Mouse (Mus musculus): ENCODE results near the gene Uqcrc2. TPM values are rescaled to one million over a fixed set of nuclear protein-coding genes. Genes with fewer than 3 reads are reported as not detected.
A peak's percentile ranks its signal among the peaks of the same experiment; 100 is the strongest.

The Uqcrc2 gene
- total and polyA plus RNA-seq, 3 experiments, result 229 to 659 (median 338) TPM

GRCm38 (mm10) chr7:120695641-120696040, 60.7 kb downstream of the Uqcrc2 start:
- no peak for DNase-seq (ENCODE audit: low read depth, low spot score)
- Histone ChIP-seq H3K27me3 (ENCODE audit: control insufficient read depth in 1 of 2, insufficient read depth in 2 of 2, low read length in 2 of 2) (no peaks in the 10 kb centered on the region), H3K9me3 (replicated peaks; ENCODE audit: insufficient read depth, low read length) (no peaks in the 10 kb centered on the region), H3K27ac (ENCODE audit: control insufficient read depth, low read depth, low read length) (no peak overlapping the region), H3K79me2 (ENCODE audit: control insufficient read depth, insufficient read depth, low read length, poor library complexity) (peaks cover 24% of the 10 kb centered on the region), H3K4me1 (ENCODE audit: control insufficient read depth in 1 of 2, insufficient read depth in 2 of 2, low read length in 2 of 2) (peaks cover 12 to 13% of the 10 kb centered on the region in 2 experiments), H3K4me3 (ENCODE audit: control insufficient read depth in 1 of 2, insufficient read depth in 1 of 2, low read depth in 2 of 2, low read length in 2 of 2) (no peak overlapping the region), H3K9ac (ENCODE audit: control insufficient read depth, low read depth, low read length, poor library complexity, severe bottlenecking) (no peak overlapping the region), H3K36me3 (ENCODE audit: control insufficient read depth in 1 of 2, insufficient read depth in 2 of 2, low read length in 2 of 2) (peaks cover 4 to 25% of the 10 kb centered on the region in 2 experiments)
- TF ChIP-seq EP300 (IDR thresholded peaks at IDR 0.05; ENCODE audit: low read depth in 1 of 2, low read length in 2 of 2), result 0 out of 4 replicates have a peak, but pooled peaks of 1 of the 2 experiments have one; percentile 14
- TF ChIP-seq CTCF (IDR thresholded peaks at IDR 0.05 in 2 of 3, conservative IDR thresholded peaks at IDR 0.05 in 1 of 3; ENCODE audit: control insufficient read depth in 1 of 3, insufficient read depth in 1 of 3, low read depth in 2 of 3, low read length in 3 of 3, poor library complexity in 1 of 3, severe bottlenecking in 1 of 3), result no peak
- no peak for TF ChIP-seq CHD1 (IDR thresholded peaks at IDR 0.05; ENCODE audit: low read depth, low read length)

- H3K79me2 ChIP-seq (ENCODE audit: control insufficient read depth, insufficient read depth, low read length, poor library complexity), result peaks cover 28% of the 10 kb centered on the region
- H3K4me1 ChIP-seq (ENCODE audit: control insufficient read depth in 1 of 2, insufficient read depth in 2 of 2, low read length in 2 of 2), result peaks cover 12 to 13% of the 10 kb centered on the region in 2 experiments
- no peak for DNase-seq (ENCODE audit: low read depth, low spot score)
- H3K27me3 ChIP-seq (ENCODE audit: control insufficient read depth in 1 of 2, insufficient read depth in 2 of 2, low read length in 2 of 2), result no peaks in the 10 kb centered on the region
- no peaks in the 10 kb centered on the region for H3K9me3 ChIP-seq (replicated peaks; ENCODE audit: insufficient read depth, low read length)
- H3K4me3 ChIP-seq (ENCODE audit: control insufficient read depth in 1 of 2, insufficient read depth in 1 of 2, low read depth in 2 of 2, low read length in 2 of 2), result no peak overlapping the region
- H3K27ac ChIP-seq (ENCODE audit: control insufficient read depth, low read depth, low read length), result no peak overlapping the region
- TF ChIP-seq SIN3A (IDR thresholded peaks at IDR 0.05; ENCODE audit: low read length) (no peak), CHD2 (IDR thresholded peaks at IDR 0.05; ENCODE audit: low read length) (no peak), JUND (IDR thresholded peaks at IDR 0.05; ENCODE audit: low read depth, low read length) (no peak), NELFE (IDR thresholded peaks at IDR 0.05; ENCODE audit: low read depth, low read length) (no peak), MAZ (IDR thresholded peaks at IDR 0.05; ENCODE audit: low read depth, low read length) (no peak), ZMIZ1 (IDR thresholded peaks at IDR 0.05; ENCODE audit: low read depth, low read length) (no peak), NRF1 (IDR thresholded peaks at IDR 0.05; ENCODE audit: insufficient read depth, low read depth, low read length, poor library complexity, severe bottlenecking) (no peak), GABPA (IDR thresholded peaks at IDR 0.05; ENCODE audit: low read depth, low read length) (no peak), RCOR1 (IDR thresholded peaks at IDR 0.05; ENCODE audit: low read depth, low read length) (no peak), UBTF (IDR thresholded peaks at IDR 0.05; ENCODE audit: borderline replicate concordance, insufficient read depth, low read depth, low read length) (no peak), BHLHE40 (IDR thresholded peaks at IDR 0.05; ENCODE audit: borderline replicate concordance, low read depth, low read length) (no peak)
- peaks cover 2 to 26% of the 10 kb centered on the region in 2 experiments for H3K36me3 ChIP-seq (ENCODE audit: control insufficient read depth in 1 of 2, insufficient read depth in 2 of 2, low read length in 2 of 2)
- no peak overlapping the region for H3K9ac ChIP-seq (ENCODE audit: control insufficient read depth, low read depth, low read length, poor library complexity, severe bottlenecking)
Observed at GRCm38 (mm10) chr7:120696331-120696730, 61.4 kb downstream of the Uqcrc2 start.

GRCm38 (mm10) chr7:120699586-120699985, 64.6 kb downstream of the Uqcrc2 start:
- H3K27me3 ChIP-seq (ENCODE audit: control insufficient read depth in 1 of 2, insufficient read depth in 2 of 2, low read length in 2 of 2), result no peaks in the 10 kb centered on the region
- no peak overlapping the region for H3K9ac ChIP-seq (ENCODE audit: control insufficient read depth, low read depth, low read length, poor library complexity, severe bottlenecking)
- H3K79me2 ChIP-seq (ENCODE audit: control insufficient read depth, insufficient read depth, low read length, poor library complexity), result peaks cover 21% of the 10 kb centered on the region
- peaks cover 29 to 30% of the 10 kb centered on the region in 2 experiments for H3K4me1 ChIP-seq (ENCODE audit: control insufficient read depth in 1 of 2, insufficient read depth in 2 of 2, low read length in 2 of 2)
- no peak for TF ChIP-seq USF1 (IDR thresholded peaks at IDR 0.05; ENCODE audit: low read depth, low read length)
- no peak for TF ChIP-seq CTCF (IDR thresholded peaks at IDR 0.05 in 2 of 3, conservative IDR thresholded peaks at IDR 0.05 in 1 of 3; ENCODE audit: control insufficient read depth in 1 of 3, insufficient read depth in 1 of 3, low read depth in 2 of 3, low read length in 3 of 3, poor library complexity in 1 of 3, severe bottlenecking in 1 of 3)
- TF ChIP-seq EP300 (IDR thresholded peaks at IDR 0.05; ENCODE audit: low read depth in 1 of 2, low read length in 2 of 2), result 0 out of 4 replicates have a peak, but pooled peaks of 1 of the 2 experiments have one; percentile 40
- TF ChIP-seq TCF12 (IDR thresholded peaks at IDR 0.05; ENCODE audit: low read depth, low read length), result no peak
- TF ChIP-seq TBP (IDR thresholded peaks at IDR 0.05; ENCODE audit: low read depth, low read length), result no peak
- no peaks in the 10 kb centered on the region for H3K9me3 ChIP-seq (replicated peaks; ENCODE audit: insufficient read depth, low read length)
- no peak overlapping the region for H3K27ac ChIP-seq (ENCODE audit: control insufficient read depth, low read depth, low read length)
- H3K4me3 ChIP-seq (ENCODE audit: control insufficient read depth in 1 of 2, insufficient read depth in 1 of 2, low read depth in 2 of 2, low read length in 2 of 2), result no peak overlapping the region
- H3K36me3 ChIP-seq (ENCODE audit: control insufficient read depth in 1 of 2, insufficient read depth in 2 of 2, low read length in 2 of 2), result peaks cover 2 to 52% of the 10 kb centered on the region in 2 experiments
- peak; percentile 57 for DNase-seq (ENCODE audit: low read depth, low spot score)
